Mouse (Mus musculus) hindbrain, embryonic 14.5 days (tissue): ENCODE data around the gene Grik3. TPM values are rescaled to one million over a fixed set of nuclear protein-coding genes. Genes with fewer than 3 reads are reported as not detected.

Source experiments
- ATAC-seq: fragments of 200-750 bp; cut with Nextera tagmentation; 2 replicates; pipeline ENCODE4 v1.8.0; 2017; ENCODE audit warnings: moderate number of reproducible peaks, mild to moderate bottlenecking, moderate TSS enrichment, moderate library complexity; ENCODE audit not compliant: low FRiP score
- DNase-seq: peaks from one replicate; pipeline ENCODE4 v3.0.0-alpha.2; 2015; ENCODE audit warnings: low spot score
- H3K27ac ChIP-seq: fragments of 300-500 bp; sonication (generic); 2 replicates; pipeline ENCODE4 v1.5.1; 2014; ENCODE audit warnings: mild to moderate bottlenecking, moderate library complexity
- H3K27me3 ChIP-seq: fragments of 300-500 bp; sonication (generic); 2 replicates; pipeline ENCODE4 v1.6.1; 2014; ENCODE audit warnings: mild to moderate bottlenecking, low read length, mixed read lengths; ENCODE audit not compliant: control insufficient read depth, insufficient read depth
- H3K36me3 ChIP-seq: fragments of 300-500 bp; sonication (generic); replicated peaks from 2 replicates; pipeline ENCODE4 v1.6.1; 2014; ENCODE audit not compliant: control insufficient read depth, insufficient read depth
- H3K4me1 ChIP-seq: fragments of 300-500 bp; sonication (generic); replicated peaks from 2 replicates; pipeline ENCODE4 v1.6.1; 2014; ENCODE audit warnings: antibody characterized with exemption, low read length, mixed read lengths; ENCODE audit not compliant: control insufficient read depth, insufficient read depth
- H3K4me2 ChIP-seq: fragments of 300-500 bp; sonication (generic); replicated peaks from 2 replicates; pipeline ENCODE4 v1.6.1; 2014; ENCODE audit warnings: mild to moderate bottlenecking, moderate library complexity
- H3K4me3 ChIP-seq: fragments of 300-500 bp; sonication (generic); replicated peaks from 2 replicates; pipeline ENCODE4 v1.5.1; 2014; ENCODE audit warnings: mild to moderate bottlenecking, low read length
- H3K9ac ChIP-seq: fragments of 300-500 bp; sonication (generic); 2 replicates; pipeline ENCODE4 v1.6.1; 2014
- H3K9me3 ChIP-seq: fragments of 300-500 bp; sonication (generic); 2 replicates; pipeline ENCODE4 v1.6.1; 2016; ENCODE audit warnings: low read length; ENCODE audit not compliant: control insufficient read depth
- WGBS: fragments of 180-500 bp; shearing (Covaris S2); extraction: QIAGEN DNeasy Blood & Tissue Kit; methylation state at CpG from one replicate; pipeline ENCODE4 v1.1.7; 2014; 5-methylcytosine and 5-hydroxymethylcytosine counted together
- polyA plus RNA-seq: library from polyadenylated mRNA; unstranded; fragments of >200 nt; fragmentation: Nextera tagmentation; extraction: Ambion mirVana; gene quantifications from 2 replicates; pipeline ENCODE4 v1.2.1, GENCODE M21; 2014

Grik3 gene
- polyA plus RNA-seq, 1 experiment from 2014 or later, result 6.0 TPM

DNA sequence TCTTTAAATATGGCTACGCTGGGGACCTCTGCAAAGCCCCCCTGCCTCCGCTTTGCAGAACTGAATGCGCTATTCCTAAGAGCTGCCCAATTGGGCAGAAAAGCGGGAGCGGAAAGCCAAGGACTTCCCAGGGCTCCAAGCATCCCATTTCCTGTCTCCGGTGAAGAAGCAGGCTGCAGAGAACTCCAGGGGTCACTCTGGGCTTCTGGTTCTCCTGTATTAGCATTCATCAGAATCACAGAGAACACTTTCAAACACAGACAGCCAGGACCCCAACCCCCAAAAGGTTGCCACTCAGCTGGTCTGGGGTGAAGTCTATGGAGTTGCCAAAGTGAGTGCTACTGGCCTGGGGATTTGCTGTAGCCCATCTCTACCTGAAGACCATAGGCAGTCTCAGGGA lies 8.4 kb downstream of the Grik3 start:
- H3K27ac ChIP-seq, result no peak overlapping the region
- H3K4me2 ChIP-seq, result peak overlapping the region; percentile 24
- ATAC-seq (no peak), DNase-seq (no peak)
- no peaks in the 10 kb centered on the region for H3K9me3 ChIP-seq
- H3K9ac ChIP-seq, result 0 out of 2 replicates have a peak overlapping the region, but pooled peaks have one; percentile 40
- 10% methylated on average over 6 of the region's 6 CpGs for WGBS
- H3K4me3 ChIP-seq, result no peak overlapping the region
- H3K4me1 ChIP-seq, result peaks cover 43% of the 10 kb centered on the region
- peaks cover 32% of the 10 kb centered on the region for H3K27me3 ChIP-seq
- H3K36me3 ChIP-seq, result no peaks in the 10 kb centered on the region

DNA sequence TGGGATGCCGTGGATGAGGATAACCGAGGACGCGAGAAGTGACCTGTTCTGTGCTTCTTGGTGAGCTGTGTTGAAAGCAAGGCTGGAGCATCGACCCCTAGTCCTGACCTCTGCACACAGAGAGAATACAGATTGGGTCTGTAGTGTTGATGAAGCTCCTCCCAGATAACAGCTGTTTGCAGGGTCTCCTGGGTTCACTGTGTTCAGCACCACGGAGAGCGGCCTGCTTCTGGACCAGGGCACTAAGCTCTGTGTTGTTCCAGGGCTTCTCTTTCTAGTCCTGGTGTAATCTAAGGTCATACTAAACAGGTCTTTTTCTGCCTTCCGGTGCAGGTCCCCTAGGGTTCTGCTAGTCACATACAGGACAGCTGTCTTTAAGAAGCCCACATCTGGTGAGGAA lies 12.4 kb downstream of the Grik3 start:
- Histone ChIP-seq H3K27ac (no peak overlapping the region), H3K4me3 (no peak overlapping the region), H3K9ac (no peak overlapping the region), H3K27me3 (peaks cover 3% of the 10 kb centered on the region), H3K4me2 (no peak overlapping the region), H3K9me3 (no peaks in the 10 kb centered on the region), H3K36me3 (no peaks in the 10 kb centered on the region), H3K4me1 (peaks cover 14% of the 10 kb centered on the region)
- 61% methylated on average over 8 of the region's 8 CpGs for WGBS
- DNase-seq (no peak), ATAC-seq (no peak)

DNA sequence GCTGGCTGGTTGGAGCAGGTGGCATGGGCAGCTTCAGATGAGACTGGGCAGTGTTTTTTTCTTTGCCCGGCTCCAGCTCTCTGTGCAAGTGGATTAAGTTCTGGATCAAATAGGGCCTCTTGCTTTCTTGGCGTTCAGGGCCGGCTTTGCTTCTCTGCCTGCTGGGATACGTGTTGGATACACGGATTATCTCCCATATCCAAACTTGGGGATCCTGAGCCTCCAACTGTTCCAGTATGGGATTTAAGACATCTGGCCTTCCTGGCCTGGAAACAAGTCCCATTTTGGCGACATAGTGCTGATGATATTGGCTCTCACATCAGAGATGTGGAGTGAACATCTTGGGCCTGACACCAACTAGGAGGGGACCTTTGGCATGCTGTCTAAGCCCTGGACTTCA lies 21.9 kb downstream of the Grik3 start:
- 72% methylated on average over 6 of the region's 6 CpGs for WGBS

DNA sequence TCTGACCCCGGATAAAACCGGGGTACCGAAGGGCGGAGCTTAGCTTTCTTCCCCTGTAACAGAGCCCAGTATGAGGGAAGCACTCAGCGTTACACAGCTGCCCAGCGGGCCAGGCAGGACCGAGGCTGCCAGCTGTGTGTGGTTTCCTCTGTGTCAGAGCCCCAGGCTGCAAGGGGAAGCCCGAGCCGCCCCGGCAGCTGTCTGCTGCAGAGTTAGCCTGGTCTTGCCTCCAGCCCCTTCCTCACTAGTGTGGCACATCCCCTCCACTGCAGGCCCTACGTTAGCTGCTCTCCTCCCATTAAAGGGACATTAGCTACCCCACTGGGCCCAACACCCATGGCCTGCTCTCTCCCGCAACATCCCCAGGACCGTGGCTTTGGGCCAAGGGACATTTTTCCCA lies 25.1 kb downstream of the Grik3 start:
- no peak overlapping the region for H3K27ac ChIP-seq
- H3K36me3 ChIP-seq, result no peaks in the 10 kb centered on the region
- H3K9me3 ChIP-seq, result no peaks in the 10 kb centered on the region
- peak overlapping the region; percentile 1; the same call in 1 of the 2 replicates for H3K9ac ChIP-seq
- DNase-seq, result no peak
- WGBS, result 42% methylated on average over 13 of the region's 13 CpGs
- H3K4me2 ChIP-seq, result no peak overlapping the region
- H3K27me3 ChIP-seq, result no peaks in the 10 kb centered on the region
- no peak overlapping the region for H3K4me3 ChIP-seq
- ATAC-seq, result no peak
- no peaks in the 10 kb centered on the region for H3K4me1 ChIP-seq

More for the DNA sequence above, 21.9 kb downstream of the Grik3 start:
- H3K27ac ChIP-seq, result no peak overlapping the region
- no peaks in the 10 kb centered on the region for H3K9me3 ChIP-seq
- ATAC-seq (no peak), DNase-seq (no peak)
- H3K4me1 ChIP-seq, result no peaks in the 10 kb centered on the region
- no peak overlapping the region for H3K9ac ChIP-seq
- no peaks in the 10 kb centered on the region for H3K27me3 ChIP-seq
- H3K36me3 ChIP-seq, result no peaks in the 10 kb centered on the region
- no peak overlapping the region for H3K4me3 ChIP-seq
- H3K4me2 ChIP-seq, result no peak overlapping the region

DNA sequence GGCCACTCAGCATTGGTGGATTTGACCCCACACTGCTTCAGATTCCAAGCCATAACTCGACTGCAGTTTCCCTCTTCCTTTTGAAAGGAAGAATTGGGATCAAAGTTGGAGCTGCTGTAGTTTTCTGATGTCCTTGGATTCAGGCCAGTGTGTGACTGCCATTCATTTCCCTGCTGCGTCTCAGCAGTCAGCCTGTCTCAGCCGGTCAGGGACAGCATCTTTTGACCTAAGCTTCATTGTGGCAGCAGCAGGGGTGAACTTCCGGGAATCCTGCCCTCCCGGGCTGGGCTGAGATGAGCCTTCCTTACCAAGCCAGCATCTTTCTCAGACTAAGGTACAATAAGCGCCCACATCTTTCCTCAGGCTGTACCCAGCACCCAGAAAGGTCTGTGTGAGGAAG lies 26.1 kb downstream of the Grik3 start:
- no peak for ATAC-seq
- no peak for DNase-seq
- Histone ChIP-seq H3K4me1 (no peaks in the 10 kb centered on the region), H3K9ac (no peak overlapping the region), H3K4me2 (no peak overlapping the region), H3K9me3 (no peaks in the 10 kb centered on the region), H3K27me3 (no peaks in the 10 kb centered on the region), H3K4me3 (no peak overlapping the region), H3K27ac (no peak overlapping the region), H3K36me3 (no peaks in the 10 kb centered on the region)
- 29% methylated on average over 6 of the region's 6 CpGs for WGBS

DNA sequence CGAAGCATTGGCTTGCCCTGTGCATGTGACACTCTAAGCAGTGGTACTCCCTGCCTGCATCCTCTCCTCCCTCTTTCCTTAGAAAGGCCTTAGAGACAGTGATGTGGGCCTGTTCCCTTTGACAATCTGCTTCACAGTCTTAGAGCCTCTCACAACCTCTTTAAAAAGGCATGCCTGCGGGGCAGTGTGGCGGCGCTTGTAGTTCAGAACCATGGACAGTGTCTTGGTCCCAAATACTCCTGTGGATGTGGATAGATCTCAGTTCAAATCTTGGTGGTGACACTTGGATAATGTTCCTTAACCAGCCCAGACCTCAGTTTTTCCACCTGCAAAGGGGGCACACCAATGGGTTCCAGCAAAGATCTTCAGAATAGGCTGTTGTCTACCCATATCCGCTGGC lies 28.4 kb downstream of the Grik3 start:
- no peak overlapping the region for H3K27ac ChIP-seq
- no peak overlapping the region for H3K4me3 ChIP-seq
- no peak for DNase-seq
- WGBS, result 84% methylated on average over 5 of the region's 5 CpGs
- ATAC-seq, result no peak
- H3K4me2 ChIP-seq, result no peak overlapping the region
- no peaks in the 10 kb centered on the region for H3K27me3 ChIP-seq
- no peaks in the 10 kb centered on the region for H3K9me3 ChIP-seq
- H3K9ac ChIP-seq, result no peak overlapping the region
- no peaks in the 10 kb centered on the region for H3K36me3 ChIP-seq
- H3K4me1 ChIP-seq, result no peaks in the 10 kb centered on the region

DNA sequence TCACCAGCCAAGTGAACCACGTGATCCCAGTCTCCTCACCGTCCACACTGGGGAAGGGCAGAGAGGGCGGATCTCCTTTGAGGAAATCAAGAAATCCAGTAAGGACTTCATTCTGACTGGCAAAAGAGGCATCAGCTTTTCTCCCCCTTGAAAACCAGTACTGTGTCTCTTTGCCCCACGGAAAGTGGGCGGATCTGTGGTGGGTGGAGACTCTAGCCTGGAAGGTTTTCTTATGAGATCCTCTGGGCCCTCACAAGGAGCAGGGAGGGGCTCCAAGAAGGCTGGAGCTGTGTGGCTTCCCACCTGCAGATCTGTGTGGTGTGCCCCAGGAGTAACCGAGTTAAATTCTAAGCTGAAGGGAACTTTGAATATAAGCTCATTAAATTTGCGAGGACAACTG lies 32.4 kb downstream of the Grik3 start:
- Histone ChIP-seq H3K27ac (no peak overlapping the region), H3K4me3 (no peak overlapping the region), H3K9me3 (no peaks in the 10 kb centered on the region), H3K4me2 (no peak overlapping the region), H3K9ac (no peak overlapping the region), H3K27me3 (no peaks in the 10 kb centered on the region), H3K4me1 (no peaks in the 10 kb centered on the region), H3K36me3 (no peaks in the 10 kb centered on the region)
- DNase-seq, result no peak
- no peak for ATAC-seq
- WGBS, result 62% methylated on average over 7 of the region's 7 CpGs

DNA sequence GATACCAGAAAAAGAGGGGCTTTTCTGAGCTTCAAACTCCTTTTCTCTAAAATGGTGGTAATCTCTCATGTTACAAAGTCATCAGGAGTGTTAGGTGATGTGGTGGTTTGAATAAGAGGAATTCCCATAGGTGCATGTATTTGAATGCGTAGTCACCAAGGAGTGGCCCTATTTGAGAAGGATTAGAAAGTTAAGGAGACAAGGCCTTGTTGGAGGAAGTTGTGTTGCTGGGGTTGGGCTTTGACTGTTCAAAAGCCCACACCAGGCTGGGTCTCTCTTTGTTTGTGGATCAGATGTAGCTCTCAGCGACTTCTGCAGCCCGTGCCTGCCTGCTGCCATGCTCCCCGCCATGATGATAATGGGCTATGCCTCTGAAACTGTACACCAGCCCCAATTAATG lies 34.8 kb downstream of the Grik3 start:
- ATAC-seq (no peak), DNase-seq (no peak)
- no peaks in the 10 kb centered on the region for H3K27me3 ChIP-seq
- no peak overlapping the region for H3K4me2 ChIP-seq
- H3K9me3 ChIP-seq, result no peaks in the 10 kb centered on the region
- H3K4me1 ChIP-seq, result no peaks in the 10 kb centered on the region
- no peak overlapping the region for H3K9ac ChIP-seq
- no peak overlapping the region for H3K27ac ChIP-seq
- WGBS, result 78% methylated on average over 4 of the region's 4 CpGs
- H3K36me3 ChIP-seq, result no peaks in the 10 kb centered on the region
- no peak overlapping the region for H3K4me3 ChIP-seq

DNA sequence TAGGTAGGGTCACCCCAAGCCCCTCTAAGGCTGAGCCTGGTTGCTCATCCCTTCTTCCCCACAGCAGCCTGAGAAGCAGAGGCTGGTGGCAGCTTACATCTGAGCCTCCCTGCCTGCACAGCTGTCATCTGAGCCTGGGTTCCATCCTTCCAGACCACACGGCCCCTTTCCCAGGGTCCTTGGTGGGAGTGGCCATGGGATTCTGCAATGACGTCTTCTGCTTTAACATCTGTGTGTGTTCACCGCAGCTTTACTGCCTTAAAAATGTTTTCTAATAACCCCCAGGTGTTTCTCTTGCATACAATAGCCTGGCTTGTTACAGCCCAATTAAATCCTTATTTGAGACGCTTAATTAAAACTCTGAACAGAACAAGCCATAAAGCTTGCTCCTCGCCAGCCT lies 35.9 kb downstream of the Grik3 start:
- H3K9ac ChIP-seq, result no peak overlapping the region
- DNase-seq (no peak), ATAC-seq (no peak)
- no peaks in the 10 kb centered on the region for H3K4me1 ChIP-seq
- H3K27me3 ChIP-seq, result no peaks in the 10 kb centered on the region
- H3K4me3 ChIP-seq, result no peak overlapping the region
- 58% methylated on average over 5 of the region's 5 CpGs for WGBS
- H3K27ac ChIP-seq, result no peak overlapping the region
- no peaks in the 10 kb centered on the region for H3K36me3 ChIP-seq
- no peak overlapping the region for H3K4me2 ChIP-seq
- no peaks in the 10 kb centered on the region for H3K9me3 ChIP-seq

DNA sequence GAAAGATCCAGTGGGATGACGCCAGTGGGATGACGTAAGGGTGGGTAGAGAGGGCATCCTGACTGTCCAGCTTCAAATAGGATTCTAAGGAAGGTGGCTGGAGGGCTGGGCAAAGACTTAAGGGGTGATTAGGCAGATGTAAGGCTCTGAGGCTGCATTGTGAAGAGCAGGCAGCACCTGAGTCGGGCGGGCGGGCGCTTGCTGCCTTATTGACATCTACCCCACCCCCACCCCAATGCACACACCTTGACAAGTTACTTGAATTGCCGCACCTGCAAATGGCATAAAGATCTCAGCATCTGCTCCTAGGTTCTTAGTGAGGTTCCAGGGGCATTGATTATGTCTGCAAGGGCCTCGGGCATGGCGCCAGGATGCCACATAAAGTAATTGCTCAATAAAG lies 43.5 kb downstream of the Grik3 start:
- Histone ChIP-seq H3K4me3 (no peak overlapping the region), H3K4me1 (peaks cover 12% of the 10 kb centered on the region), H3K4me2 (no peak overlapping the region), H3K9ac (no peak overlapping the region), H3K9me3 (no peaks in the 10 kb centered on the region), H3K27me3 (no peaks in the 10 kb centered on the region), H3K27ac (0 out of 2 replicates have a peak overlapping the region, but pooled peaks have one; percentile 14), H3K36me3 (no peaks in the 10 kb centered on the region)
- 42% methylated on average over 9 of the region's 9 CpGs for WGBS
- ATAC-seq, result no peak
- DNase-seq, result no peak
